Mouse (Mus musculus): ENCODE measurements around the gene Nuak1. TPM values are rescaled to one million over a fixed set of nuclear protein-coding genes. Genes with fewer than 3 reads are reported as not detected.
A peak's percentile ranks its signal among the peaks of the same experiment; 100 is the strongest.

Nuak1 gene
- polyA plus RNA-seq, 1 experiment from 2014 or later: 4.8 TPM

DNA sequence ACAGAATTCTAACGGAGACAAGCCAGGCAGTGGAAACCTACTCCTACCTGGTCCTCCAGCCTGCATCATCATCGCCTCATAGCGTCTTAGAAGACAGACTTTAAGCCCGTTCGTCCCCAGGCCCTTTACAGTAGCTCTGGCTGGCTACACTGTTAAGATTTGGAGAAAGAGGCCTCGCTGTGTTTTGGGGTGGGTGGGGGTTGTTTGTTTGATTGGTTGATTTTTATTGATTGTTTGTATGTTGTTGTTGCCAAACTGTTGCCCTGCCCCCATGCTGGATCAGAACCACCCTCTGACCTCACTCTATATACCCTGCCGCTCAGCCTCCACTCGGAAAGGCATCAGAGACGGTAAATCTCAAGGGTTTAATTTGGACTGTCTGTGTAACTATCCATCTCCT lies 55.6 kb downstream of the Nuak1 start:
- DNase-seq (ENCODE audit: low spot score, missing footprints): no peak
- H3K27ac ChIP-seq (ENCODE audit: low read depth, low read length): no peak overlapping the region

DNA sequence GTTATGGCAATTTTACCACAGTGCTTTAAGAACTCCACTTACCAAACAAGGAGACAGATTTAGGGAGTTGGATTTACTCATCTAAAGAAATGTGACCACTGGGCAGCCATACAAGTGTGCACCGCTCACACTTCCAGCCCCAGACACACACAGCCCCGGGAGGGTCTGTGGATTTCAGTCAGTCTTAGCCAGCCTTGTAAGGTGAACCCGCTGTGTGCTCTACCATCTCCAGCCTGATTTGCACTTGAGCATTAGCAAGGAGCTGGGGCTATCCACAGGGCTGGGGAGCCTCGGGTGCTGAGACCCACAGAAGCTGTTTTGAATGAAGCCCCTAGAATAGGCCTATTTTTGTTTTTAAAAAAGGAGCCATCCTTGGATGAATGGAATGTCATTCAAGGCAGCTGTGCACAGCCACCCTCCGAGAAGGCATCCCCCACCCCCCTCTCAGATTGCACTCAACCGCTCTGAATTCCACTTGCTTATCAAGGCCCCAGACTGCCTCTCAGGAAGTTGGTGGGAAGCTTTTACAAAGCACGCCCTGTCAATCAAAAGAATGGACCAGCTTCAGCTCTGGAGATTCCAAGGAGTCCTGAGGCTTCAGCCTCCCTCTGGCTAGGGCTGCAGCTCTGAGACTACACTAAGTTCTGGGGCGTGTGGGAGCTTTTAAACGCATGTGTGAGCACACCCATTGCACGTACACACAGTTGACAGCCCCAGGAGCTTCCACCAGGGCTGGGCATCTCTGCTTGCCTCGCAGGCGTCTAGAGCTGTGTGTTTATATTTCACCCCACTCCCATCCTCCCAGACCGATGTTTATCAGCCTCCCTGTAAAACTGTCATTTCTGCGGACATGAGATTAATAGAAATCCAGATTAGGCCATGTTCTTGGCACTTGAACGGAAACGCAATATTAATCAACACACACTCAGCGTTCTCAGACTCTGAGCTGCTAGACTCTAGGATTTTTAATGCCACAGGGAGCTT lies 57.2 kb downstream of the Nuak1 start:
- Histone ChIP-seq H3K4me1 (ENCODE audit: control insufficient read depth, insufficient read depth, low read length) (peaks cover 45% of the 10 kb centered on the region), H3K36me3 (ENCODE audit: control insufficient read depth, insufficient read depth, low read length) (no peaks in the 10 kb centered on the region), H3K27ac (ENCODE audit: low read depth, low read length) (peak overlapping the region; percentile 57), H3K9ac (ENCODE audit: low read length) (no peak overlapping the region; the same call in 1 of the 2 replicates), H3K4me2 (peak overlapping the region; percentile 4; the same call in 1 of the 2 replicates), H3K9me3 (ENCODE audit: control insufficient read depth, low read length) (no peaks in the 10 kb centered on the region), H3K4me3 (ENCODE audit: low read depth, low read length) (no peak overlapping the region), H3K27me3 (ENCODE audit: control insufficient read depth, insufficient read depth, low read length) (no peaks in the 10 kb centered on the region)
- 25% methylated on average over 17 of the region's 17 CpGs for WGBS
- DNase-seq (ENCODE audit: low spot score, missing footprints) (peak; percentile 96), ATAC-seq (ENCODE audit: low FRiP score) (peak; percentile 87)

More for the DNA sequence above, 55.6 kb downstream of the Nuak1 start:
- WGBS: 87% methylated on average over 9 of the region's 9 CpGs
- H3K27me3 ChIP-seq (ENCODE audit: control insufficient read depth, insufficient read depth, low read length): no peaks in the 10 kb centered on the region
- no peak overlapping the region for H3K4me2 ChIP-seq
- no peaks in the 10 kb centered on the region for H3K36me3 ChIP-seq (ENCODE audit: control insufficient read depth, insufficient read depth, low read length)
- H3K9ac ChIP-seq (ENCODE audit: low read length): no peak overlapping the region
- ATAC-seq (ENCODE audit: low FRiP score): no peak
- peaks cover 56% of the 10 kb centered on the region for H3K4me1 ChIP-seq (ENCODE audit: control insufficient read depth, insufficient read depth, low read length)
- H3K4me3 ChIP-seq (ENCODE audit: low read depth, low read length): no peak overlapping the region
- H3K9me3 ChIP-seq (ENCODE audit: control insufficient read depth, low read length): no peaks in the 10 kb centered on the region

DNA sequence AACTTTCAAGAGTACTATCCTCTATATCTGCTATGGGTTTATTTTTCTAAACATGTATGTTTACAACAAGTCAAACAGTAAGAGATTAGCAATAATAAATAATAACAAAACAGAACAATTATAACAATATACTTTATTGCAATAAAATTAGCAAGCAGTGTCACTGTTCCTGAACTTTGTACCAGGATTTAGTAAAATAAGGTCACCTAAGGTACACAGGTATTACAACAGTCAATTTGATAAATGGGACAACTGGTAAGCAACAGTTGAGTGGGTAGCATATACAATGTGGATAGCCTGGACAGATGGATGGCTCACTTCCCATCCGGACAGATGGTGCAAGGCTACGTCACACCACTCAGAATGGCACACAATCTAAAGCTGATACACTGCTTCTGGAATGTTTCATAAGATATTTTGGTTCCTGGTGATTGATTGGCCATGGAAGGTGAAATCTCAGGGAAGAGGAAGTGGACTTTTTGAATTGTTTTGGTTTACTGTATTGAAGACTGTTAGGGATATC lies 59.1 kb downstream of the Nuak1 start:
- H3K9ac ChIP-seq (ENCODE audit: low read length): no peak overlapping the region
- no peaks in the 10 kb centered on the region for H3K27me3 ChIP-seq (ENCODE audit: control insufficient read depth, insufficient read depth, low read length)
- H3K4me1 ChIP-seq (ENCODE audit: control insufficient read depth, insufficient read depth, low read length): peaks cover 29% of the 10 kb centered on the region
- DNase-seq (ENCODE audit: low spot score, missing footprints) (peak; percentile 70), ATAC-seq (ENCODE audit: low FRiP score) (no peak)
- 0 out of 2 replicates have a peak, but pooled peaks cover 3% of the 10 kb centered on the region for H3K36me3 ChIP-seq (ENCODE audit: control insufficient read depth, insufficient read depth, low read length)
- 99% methylated on average over 2 of the region's 2 CpGs for WGBS
- no peak overlapping the region for H3K4me2 ChIP-seq
- H3K4me3 ChIP-seq (ENCODE audit: low read depth, low read length): no peak overlapping the region
- no peaks in the 10 kb centered on the region for H3K9me3 ChIP-seq (ENCODE audit: control insufficient read depth, low read length)
- H3K27ac ChIP-seq (ENCODE audit: low read depth, low read length): no peak overlapping the region

DNA sequence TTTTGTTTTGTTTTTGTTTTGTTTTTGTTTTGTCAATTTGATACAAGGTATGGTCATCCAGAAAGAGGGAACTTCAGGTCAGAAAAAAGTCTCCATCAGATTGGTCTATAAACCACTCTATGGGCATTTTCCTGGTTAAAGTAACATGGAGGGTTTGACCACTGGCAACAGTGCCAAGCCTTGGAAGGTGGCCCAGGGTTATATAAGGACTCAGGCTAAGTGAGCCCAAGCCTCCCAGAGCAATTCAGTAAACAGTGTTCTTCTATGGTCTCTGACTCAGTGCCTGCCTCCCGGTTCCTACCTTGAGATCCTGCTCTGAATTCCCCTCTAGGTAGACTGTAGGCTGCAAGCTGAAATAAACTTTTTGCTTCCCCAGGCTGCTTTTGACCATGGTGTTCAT lies 61.0 kb downstream of the Nuak1 start:
- Histone ChIP-seq H3K27ac (ENCODE audit: low read depth, low read length) (no peak overlapping the region), H3K4me3 (ENCODE audit: low read depth, low read length) (no peak overlapping the region), H3K27me3 (ENCODE audit: control insufficient read depth, insufficient read depth, low read length) (no peaks in the 10 kb centered on the region), H3K4me2 (no peak overlapping the region), H3K4me1 (ENCODE audit: control insufficient read depth, insufficient read depth, low read length) (peaks cover 19% of the 10 kb centered on the region), H3K9me3 (ENCODE audit: control insufficient read depth, low read length) (no peaks in the 10 kb centered on the region), H3K9ac (ENCODE audit: low read length) (no peak overlapping the region), H3K36me3 (ENCODE audit: control insufficient read depth, insufficient read depth, low read length) (peaks cover 9% of the 10 kb centered on the region; the same call in 1 of the 2 replicates)
- ATAC-seq (ENCODE audit: low FRiP score) (no peak), DNase-seq (ENCODE audit: low spot score, missing footprints) (no peak)
- WGBS: 100% methylated on average over 1 of the region's 1 CpGs

DNA sequence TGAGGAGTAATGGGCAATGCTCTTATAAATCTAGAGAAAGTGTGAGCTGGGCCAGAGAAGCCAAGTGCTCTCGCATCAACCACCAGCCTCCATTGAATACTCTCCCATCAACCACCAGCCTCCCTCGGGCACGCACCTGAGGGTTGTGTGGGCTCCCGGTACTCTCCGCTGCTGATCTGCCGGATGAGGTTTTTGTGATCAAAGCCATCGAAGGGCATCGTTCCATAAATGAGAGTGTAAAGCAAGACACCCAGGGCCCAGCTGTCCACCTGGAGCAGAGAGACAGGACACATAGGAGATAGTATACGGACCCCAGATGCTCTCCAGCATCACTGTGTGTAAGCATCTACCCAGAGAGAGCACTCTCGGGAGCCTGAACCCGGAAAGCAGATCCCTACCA lies 62.4 kb downstream of the Nuak1 start:
- H3K9ac ChIP-seq (ENCODE audit: low read length): no peak overlapping the region
- 92% methylated on average over 11 of the region's 11 CpGs for WGBS
- no peak for ATAC-seq (ENCODE audit: low FRiP score)
- no peak overlapping the region for H3K27ac ChIP-seq (ENCODE audit: low read depth, low read length)
- peaks cover 9% of the 10 kb centered on the region; the same call in 1 of the 2 replicates for H3K36me3 ChIP-seq (ENCODE audit: control insufficient read depth, insufficient read depth, low read length)
- H3K4me1 ChIP-seq (ENCODE audit: control insufficient read depth, insufficient read depth, low read length): peaks cover 6% of the 10 kb centered on the region
- peak; percentile 61 for DNase-seq (ENCODE audit: low spot score, missing footprints)
- no peaks in the 10 kb centered on the region for H3K9me3 ChIP-seq (ENCODE audit: control insufficient read depth, low read length)
- H3K4me3 ChIP-seq (ENCODE audit: low read depth, low read length): no peak overlapping the region
- H3K27me3 ChIP-seq (ENCODE audit: control insufficient read depth, insufficient read depth, low read length): no peaks in the 10 kb centered on the region
- no peak overlapping the region for H3K4me2 ChIP-seq

DNA sequence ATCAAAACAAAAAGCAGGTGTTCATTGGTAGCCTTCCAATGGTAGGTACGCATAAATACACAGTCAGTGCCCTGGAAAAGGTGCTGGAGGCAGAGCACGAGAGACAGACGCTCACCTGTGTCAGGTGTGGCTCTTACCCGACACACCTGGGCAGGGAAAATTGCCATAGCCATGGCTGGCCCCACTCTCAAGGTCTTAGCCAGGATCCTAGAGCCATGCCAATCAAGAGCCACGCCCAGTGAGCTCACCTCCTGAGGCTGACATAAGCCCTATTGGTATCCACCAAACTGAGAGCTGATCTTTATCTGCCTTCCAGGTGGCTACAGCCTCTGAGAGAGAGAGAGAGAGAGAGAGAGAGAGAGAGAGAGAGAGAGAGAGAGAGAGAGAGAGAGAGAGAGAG lies 64.1 kb downstream of the Nuak1 start:
- Histone ChIP-seq H3K4me2 (no peak overlapping the region), H3K36me3 (ENCODE audit: control insufficient read depth, insufficient read depth, low read length) (peaks cover 9% of the 10 kb centered on the region; the same call in 1 of the 2 replicates), H3K9me3 (ENCODE audit: control insufficient read depth, low read length) (no peaks in the 10 kb centered on the region), H3K27ac (ENCODE audit: low read depth, low read length) (no peak overlapping the region), H3K4me1 (ENCODE audit: control insufficient read depth, insufficient read depth, low read length) (peaks cover 16% of the 10 kb centered on the region), H3K4me3 (ENCODE audit: low read depth, low read length) (no peak overlapping the region), H3K27me3 (ENCODE audit: control insufficient read depth, insufficient read depth, low read length) (no peaks in the 10 kb centered on the region), H3K9ac (ENCODE audit: low read length) (no peak overlapping the region)
- 93% methylated on average over 5 of the region's 5 CpGs for WGBS
- ATAC-seq (ENCODE audit: low FRiP score) (no peak), DNase-seq (ENCODE audit: low spot score, missing footprints) (peak; percentile 73)

DNA sequence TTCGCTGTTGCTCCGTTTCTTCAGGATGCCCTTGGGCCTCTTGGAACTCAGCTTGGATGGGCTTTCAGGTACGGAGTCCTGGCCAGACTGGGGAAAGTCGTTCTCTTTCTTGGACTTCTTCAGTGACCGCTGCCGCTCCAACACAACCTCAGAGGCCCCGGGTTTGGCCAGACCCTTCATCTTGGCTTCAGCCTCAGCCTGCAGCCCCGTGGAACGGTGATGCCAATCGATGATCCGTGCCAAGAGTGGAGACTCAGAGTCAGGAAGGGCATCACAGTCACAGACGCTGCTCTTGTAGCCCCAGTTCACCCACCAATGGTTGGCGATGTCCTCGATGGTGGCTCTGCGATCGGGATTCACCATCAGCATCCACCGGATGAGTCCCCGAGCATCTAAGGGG lies 65.4 kb downstream of the Nuak1 start:
- 96% methylated on average over 18 of the region's 18 CpGs for WGBS
- H3K9me3 ChIP-seq (ENCODE audit: control insufficient read depth, low read length): no peaks in the 10 kb centered on the region
- no peak overlapping the region for H3K9ac ChIP-seq (ENCODE audit: low read length)
- H3K4me2 ChIP-seq: no peak overlapping the region
- ATAC-seq (ENCODE audit: low FRiP score) (no peak), DNase-seq (ENCODE audit: low spot score, missing footprints) (peak; percentile 69)
- peaks cover 16% of the 10 kb centered on the region for H3K4me1 ChIP-seq (ENCODE audit: control insufficient read depth, insufficient read depth, low read length)
- H3K4me3 ChIP-seq (ENCODE audit: low read depth, low read length): no peak overlapping the region
- H3K36me3 ChIP-seq (ENCODE audit: control insufficient read depth, insufficient read depth, low read length): peaks cover 9% of the 10 kb centered on the region; the same call in 1 of the 2 replicates
- no peak overlapping the region for H3K27ac ChIP-seq (ENCODE audit: low read depth, low read length)
- H3K27me3 ChIP-seq (ENCODE audit: control insufficient read depth, insufficient read depth, low read length): no peaks in the 10 kb centered on the region

DNA sequence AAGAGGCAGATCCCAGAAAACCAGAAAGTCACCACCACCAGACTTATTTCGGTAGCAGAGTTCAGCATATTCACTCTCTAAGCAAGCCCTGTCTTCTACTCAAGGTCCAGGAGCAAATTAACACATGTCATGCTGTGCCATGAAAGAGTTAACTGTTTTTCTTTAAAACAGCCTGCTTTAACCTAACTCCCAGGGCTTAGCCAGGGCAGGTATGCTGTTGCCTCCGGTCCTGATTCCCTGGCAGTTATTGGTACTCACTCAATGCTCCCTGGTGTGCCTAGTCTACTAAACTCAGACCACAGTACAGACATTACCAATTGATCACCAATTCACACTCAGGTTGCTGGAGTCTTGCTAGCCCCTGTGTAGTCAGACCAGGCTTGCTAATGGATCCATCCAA lies 66.9 kb downstream of the Nuak1 start:
- Histone ChIP-seq H3K9ac (ENCODE audit: low read length) (no peak overlapping the region), H3K27ac (ENCODE audit: low read depth, low read length) (no peak overlapping the region)

More for the DNA sequence above, 66.9 kb downstream of the Nuak1 start:
- ATAC-seq (ENCODE audit: low FRiP score) (no peak), DNase-seq (ENCODE audit: low spot score, missing footprints) (peak; percentile 64)
- Histone ChIP-seq H3K9me3 (ENCODE audit: control insufficient read depth, low read length) (0 out of 2 replicates have a peak, but pooled peaks cover 3% of the 10 kb centered on the region), H3K4me1 (ENCODE audit: control insufficient read depth, insufficient read depth, low read length) (peaks cover 16% of the 10 kb centered on the region), H3K4me2 (no peak overlapping the region), H3K4me3 (ENCODE audit: low read depth, low read length) (no peak overlapping the region), H3K36me3 (ENCODE audit: control insufficient read depth, insufficient read depth, low read length) (peaks cover 9% of the 10 kb centered on the region; the same call in 1 of the 2 replicates), H3K27me3 (ENCODE audit: control insufficient read depth, insufficient read depth, low read length) (no peaks in the 10 kb centered on the region)
- 83% methylated on average over 2 of the region's 2 CpGs for WGBS
